ENCODE assay signal across 12 mouse cellular contexts in genomic region chr13:102442676-102443075, GRCm38 (mm10).
"Had no signal": no experiment of that assay in that cellular context is flagged by ENCODE, and none has a peak within 500 bp of the region (broad histone marks: within the 10 kb centered on the region; RNA-seq: fewer than 3 reads in every experiment).

No protein-coding gene starts in this region.

- DNase-seq: left cerebral cortex, postnatal 4 days; liver; liver, embryonic 13.5 days; liver, postnatal 0 days; lung, adult 18-20 months; lung, adult 2 months; lung, embryonic 14.5 days; lung, postnatal 10 days; lung, postnatal 14 days; lung, postnatal 36 days; lung, postnatal 4 days; midbrain, embryonic 14.5 days had no signal
